Mouse (Mus musculus) megakaryocyte, embryonic 14.5 days (primary cell): ENCODE results near the gene Dapk2. TPM values are rescaled to one million over a fixed set of nuclear protein-coding genes. Genes with fewer than 3 reads are reported as not detected.

Experiments
- H3K27me3 ChIP-seq: replicated peaks from 2 replicates; pipeline ENCODE3; 2012; ENCODE audit warnings: inconsistent platforms
- H3K36me3 ChIP-seq: replicated peaks from 2 replicates; pipeline ENCODE3; 2012; ENCODE audit warnings: low read length, inconsistent platforms, mixed read lengths
- H3K4me1 ChIP-seq: 2 replicates; pipeline ENCODE4 v1.6.1; 2012; ENCODE audit warnings: inconsistent platforms
- H3K4me3 ChIP-seq: replicated peaks from 2 replicates; pipeline ENCODE3; 2012; ENCODE audit warnings: moderate library complexity, mild to moderate bottlenecking, inconsistent platforms
- H3K9me3 ChIP-seq: 2 replicates; pipeline ENCODE4 v1.6.1; 2012; ENCODE audit warnings: inconsistent platforms
- FLI1 ChIP-seq: IDR thresholded peaks from 2 replicates; pipeline ENCODE4 v1.6.1; 2012; ENCODE audit warnings: low read length, inconsistent platforms, mixed read lengths
- GATA1 ChIP-seq: IDR thresholded peaks from 3 replicates; pipeline ENCODE4 v1.6.1; 2012; ENCODE audit warnings: mixed read lengths, low read length, inconsistent platforms, borderline replicate concordance
- polyA plus RNA-seq: library from polyadenylated mRNA; stranded (reverse); fragments of >175 nt; gene quantifications from 2 replicates; pipeline ENCODE4 v1.2.3, GENCODE M21; 2012; ENCODE audit warnings: low replicate concordance; ENCODE audit not compliant: insufficient read depth

Gene Dapk2
- polyA plus RNA-seq, 1 experiment, result 1.2 TPM

- no peaks in the 10 kb centered on the region for H3K27me3 ChIP-seq
- H3K36me3 ChIP-seq, result peaks cover 87% of the 10 kb centered on the region
- H3K4me3 ChIP-seq, result no peak overlapping the region
- peaks cover 10% of the 10 kb centered on the region for H3K4me1 ChIP-seq
- no peaks in the 10 kb centered on the region for H3K9me3 ChIP-seq
- TF ChIP-seq GATA1 (no peak), FLI1 (no peak)
These were observed 19.8 kb upstream of the Dapk2 start for GRCm38 (mm10) chr9:66138193-66138592.

GRCm38 (mm10) chr9:66142265-66142664 is 15.8 kb upstream of the Dapk2 start:
- H3K4me3 ChIP-seq, result no peak overlapping the region
- no peaks in the 10 kb centered on the region for H3K9me3 ChIP-seq
- peaks cover 10% of the 10 kb centered on the region; the same call in 1 of the 2 replicates for H3K4me1 ChIP-seq
- no peaks in the 10 kb centered on the region for H3K27me3 ChIP-seq
- peaks cover 53% of the 10 kb centered on the region for H3K36me3 ChIP-seq
- TF ChIP-seq GATA1 (no peak), FLI1 (no peak)

GRCm38 (mm10) chr9:66144248-66144647 is 13.8 kb upstream of the Dapk2 start:
- no peaks in the 10 kb centered on the region for H3K9me3 ChIP-seq
- H3K4me3 ChIP-seq, result no peak overlapping the region
- peaks cover 11% of the 10 kb centered on the region for H3K27me3 ChIP-seq
- no peak for TF ChIP-seq FLI1
- no peak for TF ChIP-seq GATA1
- peaks cover 10% of the 10 kb centered on the region; the same call in 1 of the 2 replicates for H3K4me1 ChIP-seq
- peaks cover 36% of the 10 kb centered on the region for H3K36me3 ChIP-seq

- Histone ChIP-seq H3K36me3 (peaks cover 19% of the 10 kb centered on the region), H3K27me3 (peaks cover 24% of the 10 kb centered on the region), H3K4me3 (no peak overlapping the region), H3K9me3 (no peaks in the 10 kb centered on the region), H3K4me1 (peaks cover 18% of the 10 kb centered on the region)
- TF ChIP-seq FLI1, result no peak
These were observed 11.9 kb upstream of the Dapk2 start for GRCm38 (mm10) chr9:66146141-66146540.

GRCm38 (mm10) chr9:66152011-66152410 is 6.0 kb upstream of the Dapk2 start:
- Histone ChIP-seq H3K27me3 (peaks cover 51% of the 10 kb centered on the region), H3K36me3 (no peaks in the 10 kb centered on the region), H3K9me3 (no peaks in the 10 kb centered on the region), H3K4me3 (no peak overlapping the region), H3K4me1 (peaks cover 42% of the 10 kb centered on the region)
- TF ChIP-seq GATA1, result no peak
- TF ChIP-seq FLI1, result no peak

- Histone ChIP-seq H3K36me3 (no peaks in the 10 kb centered on the region), H3K4me1 (peaks cover 58% of the 10 kb centered on the region), H3K4me3 (no peak overlapping the region), H3K27me3 (peaks cover 58% of the 10 kb centered on the region), H3K9me3 (no peaks in the 10 kb centered on the region)
- TF ChIP-seq GATA1 (no peak), FLI1 (no peak)
These were observed 4.4 kb upstream of the Dapk2 start for GRCm38 (mm10) chr9:66153594-66153993.

- Histone ChIP-seq H3K9me3 (no peaks in the 10 kb centered on the region), H3K27me3 (peaks cover 60% of the 10 kb centered on the region), H3K4me1 (peaks cover 62% of the 10 kb centered on the region), H3K36me3 (no peaks in the 10 kb centered on the region), H3K4me3 (no peak overlapping the region)
- TF ChIP-seq FLI1 (no peak), GATA1 (no peak)
These were observed 4.0 kb upstream of the Dapk2 start for GRCm38 (mm10) chr9:66154013-66154412.

GRCm38 (mm10) chr9:66155534-66155933 is 2.5 kb upstream of the Dapk2 start:
- H3K4me1 ChIP-seq, result peaks cover 62% of the 10 kb centered on the region
- H3K27me3 ChIP-seq, result peaks cover 66% of the 10 kb centered on the region
- no peak overlapping the region for H3K4me3 ChIP-seq
- H3K9me3 ChIP-seq, result peaks cover 11% of the 10 kb centered on the region
- no peak for TF ChIP-seq GATA1
- TF ChIP-seq FLI1, result no peak
- H3K36me3 ChIP-seq, result no peaks in the 10 kb centered on the region

GRCm38 (mm10) chr9:66158885-66159430 is 935 bp downstream of the Dapk2 start:
- TF ChIP-seq GATA1 (no peak), FLI1 (no peak)
- no peaks in the 10 kb centered on the region for H3K36me3 ChIP-seq
- peaks cover 47% of the 10 kb centered on the region for H3K4me1 ChIP-seq
- H3K27me3 ChIP-seq, result peaks cover 59% of the 10 kb centered on the region
- H3K4me3 ChIP-seq, result no peak overlapping the region
- peaks cover 21% of the 10 kb centered on the region for H3K9me3 ChIP-seq

- peaks cover 46% of the 10 kb centered on the region for H3K4me1 ChIP-seq
- no peaks in the 10 kb centered on the region for H3K36me3 ChIP-seq
- no peak overlapping the region for H3K4me3 ChIP-seq
These were observed 2.1 kb downstream of the Dapk2 start for GRCm38 (mm10) chr9:66160155-66160554.

More at GRCm38 (mm10) chr9:66160155-66160554, 2.1 kb downstream of the Dapk2 start:
- Histone ChIP-seq H3K27me3 (peaks cover 56% of the 10 kb centered on the region), H3K9me3 (peaks cover 21% of the 10 kb centered on the region)
- TF ChIP-seq GATA1 (no peak), FLI1 (no peak)
